Mouse (Mus musculus) forebrain, embryonic 13.5 days (tissue): Measurements from ENCODE around the gene Hadhb. TPM values are rescaled to one million over a fixed set of nuclear protein-coding genes. Genes with fewer than 3 reads are reported as not detected.
A peak's percentile ranks its signal among the peaks of the same experiment; 100 is the strongest.

ENCODE experiments used
- ATAC-seq: fragments of 200-750 bp; cut with Nextera tagmentation; 2 replicates; pipeline ENCODE4 v1.8.0; 2017
- H3K27ac ChIP-seq: fragments of 300-500 bp; sonication (generic); 2 replicates; pipeline ENCODE4 v1.5.1; 2015; ENCODE audit warnings: inconsistent platforms, mild to moderate bottlenecking, moderate library complexity
- H3K27me3 ChIP-seq: fragments of 300-500 bp; sonication (generic); 2 replicates; pipeline ENCODE4 v1.6.1; 2015; ENCODE audit warnings: mild to moderate bottlenecking, inconsistent platforms
- H3K36me3 ChIP-seq: fragments of 300-500 bp; sonication (generic); 2 replicates; pipeline ENCODE4 v1.6.1; 2015; ENCODE audit warnings: mild to moderate bottlenecking, inconsistent platforms; ENCODE audit not compliant: poor library complexity, severe bottlenecking
- H3K4me1 ChIP-seq: fragments of 300-500 bp; sonication (generic); 2 replicates; pipeline ENCODE4 v1.6.1; 2015; ENCODE audit warnings: inconsistent platforms
- H3K4me2 ChIP-seq: fragments of 300-500 bp; sonication (generic); 2 replicates; pipeline ENCODE4 v1.6.1; 2015; ENCODE audit warnings: inconsistent platforms, mild to moderate bottlenecking, moderate library complexity
- H3K4me3 ChIP-seq: fragments of 300-500 bp; sonication (generic); 2 replicates; pipeline ENCODE4 v1.5.1; 2015; ENCODE audit warnings: mild to moderate bottlenecking, inconsistent platforms
- H3K9ac ChIP-seq: fragments of 300-500 bp; sonication (generic); 2 replicates; pipeline ENCODE4 v1.6.1; 2015; ENCODE audit warnings: mild to moderate bottlenecking, inconsistent platforms
- H3K9me3 ChIP-seq: fragments of 300-500 bp; sonication (generic); replicated peaks from 2 replicates; pipeline ENCODE4 v1.6.1; 2016; ENCODE audit warnings: inconsistent platforms
- WGBS: fragments of 180-500 bp; shearing (Covaris S2); methylation state at CpG from one replicate; pipeline ENCODE4 v1.1.7; 2015; 5-methylcytosine and 5-hydroxymethylcytosine counted together
- polyA plus RNA-seq: library from polyadenylated mRNA; unstranded; fragments of >200 nt; fragmentation: Nextera tagmentation; extraction: Ambion mirVana; gene quantifications from 2 replicates; pipeline ENCODE4 v1.2.1, GENCODE M21; 2015

The Hadhb gene
- polyA plus RNA-seq, 1 experiment from 2014 or later: 80.2 TPM

- Histone ChIP-seq H3K4me3 (no peak overlapping the region), H3K4me2 (no peak overlapping the region), H3K27me3 (no peaks in the 10 kb centered on the region), H3K9ac (no peak overlapping the region), H3K4me1 (no peaks in the 10 kb centered on the region), H3K9me3 (no peaks in the 10 kb centered on the region), H3K27ac (no peak overlapping the region), H3K36me3 (peaks cover 77% of the 10 kb centered on the region)
- ATAC-seq: no peak
- 86% methylated on average over 2 of the region's 2 CpGs for WGBS
These were observed 22.9 kb upstream of the Hadhb start for GRCm38 (mm10) chr5:30132173-30132572.

DNA sequence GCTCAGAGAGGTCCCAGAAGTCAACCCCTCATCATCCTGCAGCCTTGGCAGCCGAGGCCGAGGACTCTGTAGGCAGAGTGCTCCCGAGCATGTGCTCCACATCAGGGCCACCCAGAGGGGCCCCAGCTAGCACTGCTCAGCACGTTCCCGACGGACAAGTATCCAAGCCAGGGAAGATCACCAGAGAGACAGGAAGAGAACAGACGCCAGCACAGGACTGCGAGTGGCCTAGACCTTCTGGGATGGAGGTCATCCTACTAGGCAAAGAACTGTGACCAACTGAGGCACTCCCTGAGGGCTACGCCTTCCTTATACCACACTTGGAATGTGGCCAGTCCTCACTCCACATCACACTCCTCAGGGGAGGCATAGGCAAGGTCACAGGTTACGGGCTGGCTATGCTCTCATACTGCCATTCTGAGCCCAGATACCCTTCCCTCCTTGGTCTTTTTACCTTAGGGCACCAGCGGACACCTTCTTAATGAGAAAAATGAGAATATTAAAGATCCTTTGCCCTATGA is 19.3 kb upstream of the Hadhb start:
- no peak for ATAC-seq
- WGBS: 92% methylated on average over 11 of the region's 11 CpGs
- H3K36me3 ChIP-seq: peaks cover 81% of the 10 kb centered on the region
- H3K4me3 ChIP-seq: no peak overlapping the region
- H3K4me2 ChIP-seq: no peak overlapping the region
- H3K9ac ChIP-seq: no peak overlapping the region
- no peaks in the 10 kb centered on the region for H3K27me3 ChIP-seq
- H3K9me3 ChIP-seq: no peaks in the 10 kb centered on the region
- H3K4me1 ChIP-seq: no peaks in the 10 kb centered on the region
- H3K27ac ChIP-seq: no peak overlapping the region

DNA sequence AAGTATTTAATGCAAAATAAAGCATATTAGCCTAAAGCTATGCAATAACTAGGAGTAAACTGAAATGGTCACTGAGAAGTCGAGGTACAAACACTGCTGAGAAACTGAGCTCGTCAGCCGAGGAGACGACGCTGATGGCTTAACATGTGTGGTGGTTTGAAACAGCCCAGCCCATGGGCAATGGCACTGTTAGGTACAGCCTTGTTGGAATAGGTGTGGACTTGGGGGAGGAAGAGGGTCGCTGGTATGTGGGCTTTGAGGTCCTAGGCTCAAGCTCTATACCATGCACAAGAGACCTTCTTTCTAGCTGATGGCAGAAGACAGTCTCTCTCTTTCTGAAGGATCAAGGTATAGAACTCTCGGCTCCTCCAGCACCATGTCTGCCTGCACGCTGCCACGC is 17.8 kb upstream of the Hadhb start:
- Histone ChIP-seq H3K36me3 (peaks cover 82% of the 10 kb centered on the region), H3K27ac (no peak overlapping the region), H3K4me1 (no peaks in the 10 kb centered on the region), H3K9ac (no peak overlapping the region), H3K4me2 (no peak overlapping the region), H3K9me3 (no peaks in the 10 kb centered on the region), H3K4me3 (no peak overlapping the region), H3K27me3 (no peaks in the 10 kb centered on the region)
- ATAC-seq: no peak
- 90% methylated on average over 9 of the region's 9 CpGs for WGBS

GRCm38 (mm10) chr5:30138193-30138592 is 16.9 kb upstream of the Hadhb start:
- no peak overlapping the region for H3K27ac ChIP-seq
- H3K4me1 ChIP-seq: no peaks in the 10 kb centered on the region
- no peak overlapping the region for H3K9ac ChIP-seq
- H3K36me3 ChIP-seq: peaks cover 82% of the 10 kb centered on the region
- H3K4me2 ChIP-seq: no peak overlapping the region
- H3K9me3 ChIP-seq: no peaks in the 10 kb centered on the region
- ATAC-seq: no peak
- H3K4me3 ChIP-seq: no peak overlapping the region
- WGBS: 88% methylated on average over 4 of the region's 4 CpGs
- H3K27me3 ChIP-seq: no peaks in the 10 kb centered on the region

DNA sequence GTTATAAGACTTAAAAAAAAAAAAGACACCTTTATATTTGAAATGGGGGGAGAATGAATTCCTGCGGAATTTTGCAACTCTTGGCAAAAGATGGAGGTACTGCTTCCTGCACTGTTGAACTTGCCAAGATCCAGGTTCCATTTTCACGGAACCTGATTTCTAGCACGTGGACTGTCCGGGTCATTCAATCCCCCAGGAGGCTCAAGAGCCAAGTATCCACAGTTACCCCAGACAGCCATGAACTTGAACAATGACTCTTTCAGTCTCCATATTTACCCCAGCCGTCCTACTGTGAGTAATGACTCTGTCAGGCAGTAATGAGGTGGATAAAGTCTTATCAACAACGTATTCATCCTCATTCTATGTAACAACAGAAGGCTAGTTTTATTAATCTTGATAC is 8.5 kb upstream of the Hadhb start:
- H3K9me3 ChIP-seq: no peaks in the 10 kb centered on the region
- H3K9ac ChIP-seq: no peak overlapping the region
- no peak overlapping the region for H3K4me3 ChIP-seq
- H3K27ac ChIP-seq: no peak overlapping the region
- peaks cover 53% of the 10 kb centered on the region for H3K36me3 ChIP-seq
- H3K4me1 ChIP-seq: peaks cover 4% of the 10 kb centered on the region; the same call in 1 of the 2 replicates
- no peak overlapping the region for H3K4me2 ChIP-seq
- no peak for ATAC-seq
- WGBS: 86% methylated on average over 6 of the region's 6 CpGs
- H3K27me3 ChIP-seq: no peaks in the 10 kb centered on the region

GRCm38 (mm10) chr5:30148133-30148920 is 6.7 kb upstream of the Hadhb start:
- ATAC-seq: no peak
- Histone ChIP-seq H3K4me3 (no peak overlapping the region), H3K9ac (no peak overlapping the region), H3K9me3 (no peaks in the 10 kb centered on the region), H3K36me3 (peaks cover 36% of the 10 kb centered on the region), H3K27me3 (no peaks in the 10 kb centered on the region), H3K27ac (no peak overlapping the region), H3K4me1 (peaks cover 16% of the 10 kb centered on the region; the same call in 1 of the 2 replicates), H3K4me2 (no peak overlapping the region)
- WGBS: 88% methylated on average over 5 of the region's 5 CpGs

GRCm38 (mm10) chr5:30152007-30152406 is 3.0 kb upstream of the Hadhb start:
- Histone ChIP-seq H3K4me1 (peaks cover 34% of the 10 kb centered on the region), H3K27me3 (no peaks in the 10 kb centered on the region), H3K9ac (no peak overlapping the region), H3K4me3 (no peak overlapping the region), H3K4me2 (0 out of 2 replicates have a peak overlapping the region, but pooled peaks have one; percentile 10), H3K27ac (no peak overlapping the region), H3K9me3 (no peaks in the 10 kb centered on the region), H3K36me3 (peaks cover 3% of the 10 kb centered on the region)
- ATAC-seq: no peak
- WGBS: 43% methylated on average over 4 of the region's 4 CpGs

DNA sequence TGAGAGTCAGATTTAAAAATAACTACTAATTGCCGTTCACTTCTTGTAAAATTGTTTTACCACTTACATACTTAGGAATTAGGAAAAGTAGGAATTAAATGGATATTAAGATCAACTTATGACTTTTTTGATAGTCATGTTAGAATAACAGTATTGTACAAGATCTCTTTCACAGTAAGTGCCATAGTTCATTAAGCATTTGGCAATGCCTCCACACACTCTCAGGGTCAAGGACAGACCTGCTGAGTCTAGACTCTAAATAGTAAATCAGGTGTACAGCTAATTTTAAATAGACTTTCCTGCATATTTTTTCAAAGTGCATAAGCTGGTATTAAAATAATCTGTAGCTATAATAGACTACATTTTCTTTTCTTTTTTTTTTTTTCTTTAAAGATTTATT is 2.6 kb upstream of the Hadhb start:
- Histone ChIP-seq H3K9ac (no peak overlapping the region), H3K36me3 (no peaks in the 10 kb centered on the region), H3K27me3 (no peaks in the 10 kb centered on the region), H3K4me3 (no peak overlapping the region), H3K27ac (no peak overlapping the region), H3K4me1 (peaks cover 36% of the 10 kb centered on the region), H3K9me3 (no peaks in the 10 kb centered on the region), H3K4me2 (no peak overlapping the region)
- whole genome bisulfite sequencing: 83% methylated on average over 1 of the region's 1 CpGs
- ATAC-seq: no peak

GRCm38 (mm10) chr5:30153222-30153621 is 1.8 kb upstream of the Hadhb start:
- Histone ChIP-seq H3K9me3 (no peaks in the 10 kb centered on the region), H3K4me2 (no peak overlapping the region), H3K9ac (no peak overlapping the region), H3K27me3 (no peaks in the 10 kb centered on the region), H3K4me1 (peaks cover 36% of the 10 kb centered on the region), H3K27ac (no peak overlapping the region), H3K36me3 (no peaks in the 10 kb centered on the region), H3K4me3 (no peak overlapping the region)
- 90% methylated on average over 2 of the region's 2 CpGs for WGBS
- no peak for ATAC-seq

- H3K9ac ChIP-seq: peak overlapping the region; percentile 89
- 21% methylated on average over 4 of the region's 4 CpGs for WGBS
- H3K9me3 ChIP-seq: no peaks in the 10 kb centered on the region
- no peak for ATAC-seq
- H3K4me2 ChIP-seq: peak overlapping the region; percentile 72
- no peaks in the 10 kb centered on the region for H3K27me3 ChIP-seq
- peaks cover 36% of the 10 kb centered on the region for H3K4me1 ChIP-seq
- H3K4me3 ChIP-seq: peak overlapping the region; percentile 88
- no peak overlapping the region for H3K27ac ChIP-seq
- H3K36me3 ChIP-seq: no peaks in the 10 kb centered on the region
These were observed 1.0 kb upstream of the Hadhb start for GRCm38 (mm10) chr5:30154013-30154412.

GRCm38 (mm10) chr5:30155395-30155792 is 346 bp downstream of the Hadhb start:
- WGBS: 0% methylated on average over 31 of the region's 31 CpGs
- Histone ChIP-seq H3K4me2 (peak overlapping the region; percentile 72), H3K27ac (peak overlapping the region; percentile 73), H3K36me3 (no peaks in the 10 kb centered on the region), H3K4me3 (peak overlapping the region; percentile 88), H3K4me1 (peaks cover 36% of the 10 kb centered on the region), H3K9ac (peak overlapping the region; percentile 89), H3K9me3 (no peaks in the 10 kb centered on the region), H3K27me3 (no peaks in the 10 kb centered on the region)
- peak; percentile 76 for ATAC-seq

DNA sequence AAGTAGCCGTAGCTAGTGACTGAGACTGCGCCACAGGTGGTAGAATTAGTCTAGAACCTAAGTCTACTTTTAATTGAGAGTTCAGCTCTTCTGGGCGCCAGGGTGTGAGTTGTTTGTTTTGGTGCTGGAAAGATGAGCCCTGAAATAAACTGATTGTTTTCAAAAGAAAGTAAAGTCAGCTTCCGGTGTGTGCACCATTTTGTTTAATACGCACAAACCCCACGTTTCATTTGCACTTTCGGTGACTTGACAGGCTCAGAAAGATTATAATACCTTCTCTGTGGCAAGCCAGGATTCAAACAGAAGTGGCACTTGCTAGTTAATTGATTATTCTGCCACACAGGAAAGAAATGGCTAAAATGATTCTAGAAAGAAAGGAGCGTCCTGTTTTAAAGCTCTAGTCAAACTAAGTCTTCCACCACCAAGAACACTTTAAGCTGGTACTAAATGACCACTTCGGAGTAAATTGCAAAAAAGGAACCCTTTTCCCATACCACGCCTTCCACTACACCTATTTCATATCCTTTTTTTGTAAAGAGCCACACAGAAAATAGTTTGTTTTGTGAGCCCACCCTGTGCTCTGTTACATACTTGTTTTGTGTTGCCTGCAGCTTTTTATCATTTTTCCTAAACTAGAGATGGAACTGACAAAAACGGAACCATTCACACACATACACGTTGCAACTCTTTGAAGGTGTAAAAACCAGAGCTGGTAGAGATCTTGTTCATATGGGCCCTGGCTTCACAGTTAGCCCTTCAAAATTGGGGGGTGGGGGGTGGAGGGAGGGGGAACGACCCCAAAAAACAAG is 977 bp downstream of the Hadhb start:
- no peak overlapping the region; the same call in 1 of the 2 replicates for H3K27ac ChIP-seq
- peak overlapping the region; percentile 72 for H3K4me2 ChIP-seq
- H3K27me3 ChIP-seq: no peaks in the 10 kb centered on the region
- no peaks in the 10 kb centered on the region for H3K36me3 ChIP-seq
- ATAC-seq: no peak
- peaks cover 36% of the 10 kb centered on the region for H3K4me1 ChIP-seq
- 35% methylated on average over 13 of the region's 13 CpGs for whole genome bisulfite sequencing
- H3K9me3 ChIP-seq: no peaks in the 10 kb centered on the region
- H3K9ac ChIP-seq: peak overlapping the region; percentile 89
- peak overlapping the region; percentile 88 for H3K4me3 ChIP-seq
